ENCODE assay signal across 8 mouse cellular contexts in genomic region chr13:23792520-23792919, GRCm38 (mm10). TPM values are rescaled to one million over a fixed set of nuclear protein-coding genes. Genes with fewer than 3 reads are reported as not detected.
A peak's percentile ranks its signal among the peaks of the same experiment; 100 is the strongest.
DNase-seq lines count a peak whose midpoint lies in the region; ATAC-seq and TF ChIP-seq lines count a peak whose summit lies in the region.
"Had no signal": no experiment of that assay in that cellular context is flagged by ENCODE, and none has a peak within 500 bp of the region (broad histone marks: within the 10 kb centered on the region; RNA-seq: fewer than 3 reads in every experiment).

No protein-coding gene starts in this region.

- POLR2A ChIA-PET in Patski (lab: Charles Lee) = no interaction called here

- H3K27ac ChIP-seq in neural tube, embryonic 11.5 days (ENCODE audit: low read depth, low read length) = no peak overlapping the region
- no peak overlapping the region for H3K27ac ChIP-seq in neural tube, embryonic 14.5 days (ENCODE audit: low read depth, low read length)

- no peaks in the 10 kb centered on the region for H3K36me3 ChIP-seq in neural tube, embryonic 11.5 days (ENCODE audit: control insufficient read depth, insufficient read depth, low read length)
- no peaks in the 10 kb centered on the region for H3K36me3 ChIP-seq in neural tube, embryonic 14.5 days (ENCODE audit: control insufficient read depth, insufficient read depth, low read length)

- no peak overlapping the region for H3K4me3 ChIP-seq in neural tube, embryonic 11.5 days (ENCODE audit: low read depth, low read length)
- H3K4me3 ChIP-seq in neural tube, embryonic 14.5 days (ENCODE audit: low read depth, low read length) = no peak overlapping the region

- no peak overlapping the region for H3K9ac ChIP-seq in neural tube, embryonic 11.5 days (ENCODE audit: low read length)
- no peak overlapping the region for H3K9ac ChIP-seq in neural tube, embryonic 14.5 days (replicated peaks; ENCODE audit: low read depth, low read length)

- intact Hi-C loops in heart, postnatal 36 days (cut with DNase I) = loop anchor here (5.0 kb wide), 2 partner anchors 95 to 505 kb away; no protein-coding TSS in a partner anchor
- intact Hi-C loops in left cerebral cortex, postnatal 14 days (cut with DNase I) = loop anchor here (5.0 kb wide), 2 partner anchors 95 to 895 kb away; no protein-coding TSS in a partner anchor

- peak; percentile 78 for TF ChIP-seq CTCF in Patski (IDR thresholded peaks at IDR 0.05)

- H3K4me2 ChIP-seq in neural tube, embryonic 11.5 days (ENCODE audit: low read depth) = no peak overlapping the region
- H3K4me2 ChIP-seq in neural tube, embryonic 14.5 days (ENCODE audit: low read depth, low read length) = no peak overlapping the region

- in situ Hi-C loops in Patski (cut with MboI; ENCODE audit: low pct_unique_long_range_greater_than_20kb) = loop anchor here (10.0 kb wide), 1 partner anchor 522 kb away; no protein-coding TSS in a partner anchor

- CTCF ChIA-PET in Patski (lab: Charles Lee) = interaction anchor here (0.8 to 1.4 kb wide), 8 partner anchors 11 to 516 kb away, joined by 3 to 4 read pairs (median 3); no protein-coding TSS in a partner anchor

- H3K9me3 ChIP-seq in neural tube, embryonic 11.5 days (ENCODE audit: control insufficient read depth, low read length) = no peaks in the 10 kb centered on the region
- H3K9me3 ChIP-seq in neural tube, embryonic 14.5 days (ENCODE audit: control insufficient read depth, low read length) = no peaks in the 10 kb centered on the region

- ATAC-seq in neural tube, embryonic 11.5 days (ENCODE audit: insufficient read depth, low FRiP score, low TSS enrichment) = 0 out of 2 replicates have a peak, but pooled peaks have one; percentile 53
- ATAC-seq in Patski = no peak
- ATAC-seq in neural tube, embryonic 14.5 days (ENCODE audit: low read depth) = peak; percentile 88

- DNase-seq in neural tube, embryonic 11.5 days (ENCODE audit: low spot score) = peak; percentile 39
- no peak for DNase-seq in neural tube, embryonic 10.5 days (ENCODE audit: extremely low spot score, low spot score)
- DNase-seq in Patski (ENCODE audit: low read depth, low spot score) = peak; percentile 10
- peak; percentile 7 for DNase-seq in cerebellum, adult 9-11 months
- peak; percentile 24 to 35 for DNase-seq in heart, postnatal 36 days
- DNase-seq in left cerebral cortex, postnatal 14 days (ENCODE audit: low spot score in 2 of 2) = peak; percentile 69 to 77

- no peaks in the 10 kb centered on the region for H3K4me1 ChIP-seq in neural tube, embryonic 11.5 days (ENCODE audit: control insufficient read depth, insufficient read depth, low read length)
- no peaks in the 10 kb centered on the region for H3K4me1 ChIP-seq in neural tube, embryonic 14.5 days (ENCODE audit: control insufficient read depth, insufficient read depth, low read length)

- no peaks in the 10 kb centered on the region for H3K27me3 ChIP-seq in neural tube, embryonic 11.5 days (ENCODE audit: control insufficient read depth, insufficient read depth, low read length)
- H3K27me3 ChIP-seq in Patski = peaks cover 12% of the 10 kb centered on the region
- H3K27me3 ChIP-seq in neural tube, embryonic 14.5 days (ENCODE audit: control insufficient read depth, insufficient read depth, low read length) = no peaks in the 10 kb centered on the region

- 42% methylated on average over 2 of the region's 2 CpGs for WGBS in neural tube, embryonic 11.5 days
- WGBS in neural tube, embryonic 14.5 days = 49% methylated on average over 2 of the region's 2 CpGs

RNA-seq across cellular contexts. Expression of gene Slc17a2, which starts 14.3 kb away (rescaled TPM):
- not detected in 2 replicates for polyA plus RNA-seq in neural tube, embryonic 11.5 days (2014; fragmentation: Nextera tagmentation; extraction: Ambion mirVana)
- polyA plus RNA-seq in Patski (2021) = not detected
- not detected for total RNA-seq in heart, postnatal 36 days (2021)
- not detected for total RNA-seq in left cerebral cortex, postnatal 14 days (2021)
- not detected in 2 replicates for polyA plus RNA-seq in neural tube, embryonic 14.5 days (2014; fragmentation: Nextera tagmentation; extraction: Ambion mirVana)
- polyA plus RNA-seq: heart, embryonic 14.5 days had no signal

RNA-seq across cellular contexts. Expression of gene Trim38, which starts 22.8 kb away (rescaled TPM):
- not detected in 2 replicates for polyA plus RNA-seq in neural tube, embryonic 11.5 days (2014; fragmentation: Nextera tagmentation; extraction: Ambion mirVana)
- polyA plus RNA-seq in Patski (2021) = not detected
- total RNA-seq in heart, postnatal 36 days (2021) = not detected
- not detected for total RNA-seq in left cerebral cortex, postnatal 14 days (2021)
- polyA plus RNA-seq in neural tube, embryonic 14.5 days (2014; fragmentation: Nextera tagmentation; extraction: Ambion mirVana) = not detected in 2 replicates
- polyA plus RNA-seq: heart, embryonic 14.5 days had no signal

RNA-seq across cellular contexts. Expression of gene Hist1h1a, which starts 29.1 kb away (rescaled TPM):
- polyA plus RNA-seq in neural tube, embryonic 11.5 days (2014; fragmentation: Nextera tagmentation; extraction: Ambion mirVana) = 1.1 and 3.6 TPM in 2 replicates
- 1.2 TPM for polyA plus RNA-seq in Patski (2021)
- total RNA-seq in heart, postnatal 36 days (2021) = 1 to 10 TPM; 7.5 to 8.2 TPM
- 10 to 100 TPM; 20.4 to 29.2 TPM for total RNA-seq in left cerebral cortex, postnatal 14 days (2021)
- not detected in 2 replicates for polyA plus RNA-seq in neural tube, embryonic 14.5 days (2014; fragmentation: Nextera tagmentation; extraction: Ambion mirVana)

RNA-seq across cellular contexts. Expression of gene Hist1h3a, which starts 30.3 kb away (rescaled TPM):
- polyA plus RNA-seq in neural tube, embryonic 11.5 days (2014; fragmentation: Nextera tagmentation; extraction: Ambion mirVana) = 2.3 and 4.3 TPM in 2 replicates
- 0.18 TPM for polyA plus RNA-seq in Patski (2021)
- 10 to 100 TPM; 16.6 to 17.0 TPM for total RNA-seq in heart, postnatal 36 days (2021)
- total RNA-seq in left cerebral cortex, postnatal 14 days (2021) = 10 to 100 TPM; 33.2 to 47.2 TPM
- polyA plus RNA-seq in neural tube, embryonic 14.5 days (2014; fragmentation: Nextera tagmentation; extraction: Ambion mirVana) = 0.75 and 1.2 TPM in 2 replicates

RNA-seq across cellular contexts. Expression of gene Hist1h4a, which starts 31.5 kb away (rescaled TPM):
- polyA plus RNA-seq in neural tube, embryonic 11.5 days (2014; fragmentation: Nextera tagmentation; extraction: Ambion mirVana) = not detected in 2 replicates
- 0.13 TPM for polyA plus RNA-seq in Patski (2021)
- total RNA-seq in heart, postnatal 36 days (2021) = 10 to 100 TPM; 12.3 to 13.8 TPM
- total RNA-seq in left cerebral cortex, postnatal 14 days (2021) = 10 to 100 TPM; 68.8 to 69.0 TPM
- polyA plus RNA-seq in neural tube, embryonic 14.5 days (2014; fragmentation: Nextera tagmentation; extraction: Ambion mirVana) = not detected in 2 replicates
- polyA plus RNA-seq: heart, embryonic 14.5 days had no signal
